Mouse (Mus musculus) forebrain, embryonic 14.5 days (tissue): ENCODE data around the gene Cox17. TPM values are rescaled to one million over a fixed set of nuclear protein-coding genes. Genes with fewer than 3 reads are reported as not detected.
A peak's percentile ranks its signal among the peaks of the same experiment; 100 is the strongest.

Experiments used
- ATAC-seq: fragments of 200-750 bp; cut with Nextera tagmentation; 2 replicates; pipeline ENCODE4 v1.8.0; 2017; ENCODE audit warnings: mild to moderate bottlenecking, moderate library complexity
- DNase-seq: peaks from one replicate; pipeline ENCODE4 v3.0.0-alpha.2; 2015; ENCODE audit warnings: low spot score
- H3K27ac ChIP-seq: fragments of 300-500 bp; sonication (generic); 2 replicates; pipeline ENCODE4 v1.5.1; 2014; ENCODE audit warnings: low read depth, mild to moderate bottlenecking, control low read depth, low read length, moderate library complexity
- H3K27me3 ChIP-seq: fragments of 300-500 bp; sonication (generic); replicated peaks from 2 replicates; pipeline ENCODE4 v1.6.1; 2014; ENCODE audit warnings: low read length, control low read depth, mixed read lengths; ENCODE audit not compliant: control insufficient read depth, insufficient read depth
- H3K36me3 ChIP-seq: fragments of 300-500 bp; sonication (generic); 2 replicates; pipeline ENCODE4 v1.6.1; 2014; ENCODE audit warnings: low read length, control low read depth; ENCODE audit not compliant: control insufficient read depth, insufficient read depth
- H3K4me1 ChIP-seq: fragments of 300-500 bp; sonication (generic); 2 replicates; pipeline ENCODE4 v1.6.1; 2014; ENCODE audit warnings: antibody characterized with exemption, low read length, control low read depth; ENCODE audit not compliant: control insufficient read depth, insufficient read depth
- H3K4me2 ChIP-seq: fragments of 300-500 bp; sonication (generic); 2 replicates; pipeline ENCODE4 v1.6.1; 2014; ENCODE audit warnings: mild to moderate bottlenecking, control low read depth, low read length
- H3K4me3 ChIP-seq: fragments of 300-500 bp; sonication (generic); 2 replicates; pipeline ENCODE4 v1.5.1; 2014; ENCODE audit warnings: low read depth, low read length, control low read depth
- H3K9ac ChIP-seq: fragments of 300-500 bp; sonication (generic); 2 replicates; pipeline ENCODE4 v1.6.1; 2014; ENCODE audit warnings: mild to moderate bottlenecking, low read length, control low read depth, moderate library complexity
- H3K9me3 ChIP-seq: fragments of 300-500 bp; sonication (generic); replicated peaks from 2 replicates; pipeline ENCODE4 v1.6.1; 2016; ENCODE audit warnings: low read length, control low read depth, mixed read lengths; ENCODE audit not compliant: control insufficient read depth
- WGBS: fragments of 180-500 bp; shearing (Covaris S2); extraction: QIAGEN DNeasy Blood & Tissue Kit; methylation state at CpG from one replicate; pipeline ENCODE4 v1.1.7; 2014; 5-methylcytosine and 5-hydroxymethylcytosine counted together
- polyA plus RNA-seq: library from polyadenylated mRNA; unstranded; fragments of >200 nt; fragmentation: Nextera tagmentation; extraction: Ambion mirVana; gene quantifications from 2 replicates; pipeline ENCODE4 v1.2.1, GENCODE M21; 2014

The Cox17 gene
- polyA plus RNA-seq, 1 experiment from 2014 or later: 126 TPM

DNA sequence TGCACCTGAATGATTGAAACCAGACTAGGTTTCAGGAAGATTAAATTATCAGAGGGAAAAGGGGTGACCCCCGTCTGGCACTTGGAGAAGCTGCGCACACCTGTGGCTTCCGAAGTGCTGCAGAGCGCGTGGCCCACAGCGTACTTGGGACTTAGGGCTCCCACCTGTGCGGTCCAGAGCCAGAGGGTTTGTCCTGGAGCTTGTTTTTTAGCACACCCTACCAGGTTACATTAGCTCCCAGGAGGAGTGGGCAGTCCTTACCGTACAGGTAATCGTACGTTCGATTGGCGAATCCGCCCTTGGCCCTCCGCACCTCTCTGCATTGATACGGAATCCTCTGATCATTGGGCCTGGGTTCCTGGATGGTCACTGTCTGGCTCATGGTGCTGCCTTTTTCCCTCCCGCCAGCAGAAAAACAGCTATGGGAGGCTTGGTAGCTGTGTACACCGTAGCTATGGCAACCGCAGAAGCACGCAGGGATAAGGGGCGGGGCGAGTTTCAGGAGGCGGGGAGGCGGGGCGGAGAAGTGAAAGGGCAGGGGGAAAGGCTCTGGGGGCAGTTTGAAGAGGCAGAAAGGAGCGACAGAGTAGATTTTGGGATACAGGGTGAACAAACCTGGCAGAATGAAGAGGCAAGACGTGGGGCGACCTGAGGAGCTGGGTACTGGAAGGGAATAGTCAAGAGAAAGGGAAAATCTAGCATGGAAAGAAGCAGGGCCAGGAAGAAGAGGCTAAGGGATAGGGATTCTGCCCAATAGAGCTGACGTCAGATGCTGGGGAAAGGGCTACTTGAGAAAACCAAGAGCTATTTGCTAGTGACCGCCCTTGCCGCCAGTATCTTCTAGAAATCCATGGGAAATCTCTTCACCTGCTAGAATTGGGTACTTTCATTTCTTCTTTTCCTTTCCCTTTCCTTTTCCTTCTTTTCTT lies 5.1 kb upstream of the Cox17 start, which contains the start of gene Maats1:
TSS of gene Maats1 (minus strand) at position 748 of the 929 bp plus-strand sequence.
- H3K4me2 ChIP-seq: peak within 1 kb of the TSS; percentile 65
- 7% methylated on average over 30 of the region's 30 CpGs for WGBS
- H3K4me3 ChIP-seq: peak within 1 kb of the TSS; percentile 34
- no peak within 1 kb of the TSS for H3K27ac ChIP-seq
- H3K9ac ChIP-seq: peak within 1 kb of the TSS; percentile 62
- H3K36me3 ChIP-seq: no peaks in the 10 kb centered on the region
- peak; percentile 89 for ATAC-seq
- H3K9me3 ChIP-seq: no peaks in the 10 kb centered on the region
- peak; percentile 90 for DNase-seq
- no peaks in the 10 kb centered on the region for H3K27me3 ChIP-seq
- H3K4me1 ChIP-seq: peaks cover 3% of the 10 kb centered on the region; the same call in 1 of the 2 replicates

DNA sequence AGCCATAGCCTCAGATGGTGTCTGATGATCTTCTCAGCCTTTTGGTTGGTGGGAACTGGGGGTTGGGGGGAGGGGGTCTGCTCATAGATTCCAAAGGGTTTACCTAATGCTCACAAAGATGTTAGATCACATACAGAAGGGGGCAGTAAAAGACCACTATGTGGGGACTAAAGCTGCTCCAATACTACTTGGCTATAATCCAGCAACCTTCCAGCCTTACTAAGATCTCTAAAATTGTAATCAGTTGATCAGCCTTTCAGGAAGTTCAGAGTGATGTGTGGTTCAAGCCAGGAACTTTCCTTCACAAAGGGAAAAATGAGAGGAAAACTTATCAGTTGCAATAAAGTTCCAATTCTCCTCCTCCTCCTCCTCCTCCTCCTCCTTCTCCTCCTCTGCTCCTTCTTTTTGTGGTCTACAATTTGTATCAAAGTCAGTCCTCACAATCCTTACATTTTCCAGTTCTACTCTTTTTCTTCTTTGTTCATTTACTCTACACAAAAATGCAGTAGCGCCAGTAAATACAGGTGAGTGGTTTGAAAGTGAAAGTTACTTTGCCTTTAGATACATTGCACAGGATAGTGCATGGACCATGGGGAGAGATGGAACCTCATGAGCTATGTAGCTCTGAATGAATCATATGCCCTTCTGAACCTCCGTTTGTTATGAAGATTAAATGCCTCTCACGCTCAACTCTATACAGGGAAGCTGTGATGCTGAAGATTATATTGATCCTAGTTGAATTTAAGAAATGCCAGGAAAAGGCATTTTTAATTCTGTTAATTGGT lies 1.7 kb upstream of the Cox17 start:
- H3K4me3 ChIP-seq: no peak overlapping the region
- no peak overlapping the region for H3K9ac ChIP-seq
- peaks cover 9% of the 10 kb centered on the region for H3K4me1 ChIP-seq
- H3K27ac ChIP-seq: no peak overlapping the region
- H3K36me3 ChIP-seq: peaks cover 11% of the 10 kb centered on the region
- no peak overlapping the region for H3K4me2 ChIP-seq
- no peaks in the 10 kb centered on the region for H3K27me3 ChIP-seq
- H3K9me3 ChIP-seq: no peaks in the 10 kb centered on the region
- WGBS: 89% methylated on average over 3 of the region's 3 CpGs
- DNase-seq: peak; percentile 88
- no peak for ATAC-seq

DNA sequence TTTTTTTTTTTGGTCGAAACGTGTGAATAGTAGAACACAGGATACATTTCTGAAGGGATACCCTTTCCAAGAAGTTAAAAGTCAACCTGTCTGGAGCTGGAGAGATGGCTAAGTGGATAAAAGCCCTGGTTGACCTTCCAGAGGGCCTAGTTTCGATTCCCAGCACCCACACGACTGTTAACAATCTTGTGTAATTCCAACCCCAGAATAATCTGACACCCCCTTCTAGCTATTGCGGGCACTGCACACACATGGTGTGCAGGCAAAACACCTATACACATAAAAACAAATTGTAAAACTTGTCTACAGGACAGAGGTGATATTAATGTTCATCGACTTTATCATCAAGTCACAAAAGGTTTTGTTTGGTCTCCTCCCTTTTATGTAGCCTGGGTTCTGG lies 797 bp downstream of the Cox17 start:
- Histone ChIP-seq H3K9ac (peak overlapping the region; percentile 87; the same call in 1 of the 2 replicates), H3K27ac (no peak overlapping the region), H3K27me3 (no peaks in the 10 kb centered on the region), H3K9me3 (no peaks in the 10 kb centered on the region), H3K4me3 (peak overlapping the region; percentile 88), H3K36me3 (peaks cover 33% of the 10 kb centered on the region), H3K4me1 (peaks cover 6% of the 10 kb centered on the region; the same call in 1 of the 2 replicates), H3K4me2 (peak overlapping the region; percentile 76)
- DNase-seq (no peak), ATAC-seq (no peak)
- WGBS: 64% methylated on average over 6 of the region's 6 CpGs

DNA sequence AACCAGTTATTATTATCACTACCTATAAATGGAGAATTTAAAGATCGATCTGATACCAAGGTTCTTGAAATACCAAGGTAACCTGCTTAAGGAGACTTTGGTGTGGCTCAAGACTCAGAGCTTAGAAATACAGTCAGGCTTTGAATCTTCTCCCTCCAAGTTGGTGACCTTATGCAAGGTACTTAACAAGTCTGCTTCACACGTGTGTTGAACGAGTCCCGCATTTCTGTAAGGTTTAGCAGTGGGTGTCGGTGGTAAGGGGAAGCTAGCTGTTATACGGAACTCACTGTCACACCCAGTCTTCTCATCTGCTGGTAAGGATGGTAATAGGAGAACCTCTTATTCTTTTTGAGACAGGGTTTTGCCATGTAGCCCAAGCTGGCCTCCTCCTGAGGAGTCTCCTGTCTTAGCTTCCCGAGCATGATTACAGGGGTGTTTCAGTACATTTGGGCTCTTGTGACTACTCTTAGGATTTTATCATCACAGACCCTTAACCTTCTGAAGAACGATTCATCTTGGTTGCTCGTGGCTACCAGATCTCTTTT lies 1.5 kb downstream of the Cox17 start:
- no peak overlapping the region for H3K4me3 ChIP-seq
- peaks cover 33% of the 10 kb centered on the region for H3K36me3 ChIP-seq
- H3K4me2 ChIP-seq: no peak overlapping the region
- WGBS: 95% methylated on average over 9 of the region's 9 CpGs
- DNase-seq: no peak
- no peak for ATAC-seq
- H3K4me1 ChIP-seq: peaks cover 6% of the 10 kb centered on the region; the same call in 1 of the 2 replicates
- H3K9ac ChIP-seq: no peak overlapping the region
- no peak overlapping the region for H3K27ac ChIP-seq
- no peaks in the 10 kb centered on the region for H3K27me3 ChIP-seq
- H3K9me3 ChIP-seq: no peaks in the 10 kb centered on the region

DNA sequence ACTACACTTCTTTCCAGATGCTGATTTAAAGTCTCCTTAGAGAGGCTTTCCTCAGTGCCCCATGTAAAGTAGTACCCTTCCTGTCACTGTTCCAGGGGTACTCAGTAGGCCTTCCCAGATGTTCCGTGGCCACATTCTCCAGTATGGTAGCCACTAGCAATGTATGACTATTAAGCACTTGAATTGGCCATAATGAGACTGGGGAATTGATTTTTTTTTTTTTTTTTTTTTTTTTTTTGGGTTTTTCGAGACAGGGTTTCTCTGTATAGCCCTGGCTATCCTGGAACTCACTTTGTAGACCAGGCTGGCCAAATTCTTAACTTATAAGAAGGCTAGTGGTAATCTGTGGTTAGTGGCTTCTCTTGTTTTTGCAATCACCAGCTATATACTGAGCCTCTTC lies 3.1 kb downstream of the Cox17 start:
- DNase-seq: no peak
- no peak overlapping the region for H3K4me2 ChIP-seq
- 94% methylated on average over 2 of the region's 2 CpGs for WGBS
- no peak overlapping the region for H3K27ac ChIP-seq
- no peaks in the 10 kb centered on the region for H3K27me3 ChIP-seq
- ATAC-seq: no peak
- H3K4me1 ChIP-seq: peaks cover 6% of the 10 kb centered on the region; the same call in 1 of the 2 replicates
- H3K36me3 ChIP-seq: peaks cover 37% of the 10 kb centered on the region
- no peak overlapping the region for H3K4me3 ChIP-seq
- H3K9me3 ChIP-seq: no peaks in the 10 kb centered on the region
- no peak overlapping the region for H3K9ac ChIP-seq

DNA sequence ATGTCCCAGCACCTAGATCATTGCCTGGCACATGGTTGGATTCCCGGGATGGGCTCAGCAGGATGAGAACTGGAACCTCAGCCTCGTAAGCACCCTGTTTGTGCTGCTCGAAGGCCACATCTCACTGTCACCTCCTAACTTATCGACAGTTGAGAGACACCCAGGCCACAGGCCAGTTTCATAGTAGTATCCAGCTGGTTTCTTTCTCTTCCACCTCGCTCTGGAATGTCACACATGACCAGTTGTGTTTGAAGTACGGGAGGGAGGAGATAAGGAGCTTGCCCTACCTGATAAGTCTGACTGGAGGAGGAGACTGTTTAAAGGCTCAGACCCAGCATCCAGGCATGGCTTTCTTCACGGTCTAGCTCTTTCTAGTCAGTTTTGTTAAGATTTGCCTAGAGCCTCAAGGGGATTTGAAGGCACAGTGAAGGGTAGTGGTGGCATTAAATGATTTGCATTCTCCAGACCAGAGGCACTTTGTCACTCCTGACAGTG lies 3.6 kb downstream of the Cox17 start:
- Histone ChIP-seq H3K27ac (no peak overlapping the region), H3K9me3 (no peaks in the 10 kb centered on the region), H3K4me3 (no peak overlapping the region), H3K4me1 (peaks cover 6% of the 10 kb centered on the region; the same call in 1 of the 2 replicates), H3K9ac (no peak overlapping the region), H3K27me3 (no peaks in the 10 kb centered on the region), H3K4me2 (no peak overlapping the region), H3K36me3 (peaks cover 37% of the 10 kb centered on the region)
- DNase-seq (no peak), ATAC-seq (no peak)
- WGBS: 95% methylated on average over 7 of the region's 7 CpGs

DNA sequence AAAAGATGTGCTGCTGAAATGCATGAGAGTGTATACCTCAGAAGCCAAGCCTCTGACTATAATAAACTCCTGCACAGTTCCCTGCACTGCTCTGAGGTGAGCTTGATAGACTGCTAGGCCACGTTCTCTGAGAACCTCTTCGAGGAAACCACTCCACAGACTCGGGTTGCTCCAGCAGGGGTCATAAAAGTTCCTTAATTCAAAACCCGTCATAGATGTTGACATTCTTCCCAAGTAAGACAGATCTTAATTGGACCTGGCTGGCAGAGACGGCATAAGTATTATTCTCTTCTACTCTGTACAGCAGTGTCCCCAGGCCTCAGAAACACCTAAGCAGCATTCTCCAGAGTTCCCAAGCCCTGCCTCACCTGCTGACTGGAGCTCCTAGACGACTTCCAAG lies 4.1 kb downstream of the Cox17 start:
- Histone ChIP-seq H3K4me3 (no peak overlapping the region), H3K4me1 (peaks cover 6% of the 10 kb centered on the region; the same call in 1 of the 2 replicates), H3K27me3 (no peaks in the 10 kb centered on the region), H3K4me2 (no peak overlapping the region), H3K36me3 (peaks cover 37% of the 10 kb centered on the region), H3K9ac (no peak overlapping the region), H3K9me3 (no peaks in the 10 kb centered on the region), H3K27ac (no peak overlapping the region)
- ATAC-seq: no peak
- no peak for DNase-seq
- 85% methylated on average over 6 of the region's 6 CpGs for WGBS

DNA sequence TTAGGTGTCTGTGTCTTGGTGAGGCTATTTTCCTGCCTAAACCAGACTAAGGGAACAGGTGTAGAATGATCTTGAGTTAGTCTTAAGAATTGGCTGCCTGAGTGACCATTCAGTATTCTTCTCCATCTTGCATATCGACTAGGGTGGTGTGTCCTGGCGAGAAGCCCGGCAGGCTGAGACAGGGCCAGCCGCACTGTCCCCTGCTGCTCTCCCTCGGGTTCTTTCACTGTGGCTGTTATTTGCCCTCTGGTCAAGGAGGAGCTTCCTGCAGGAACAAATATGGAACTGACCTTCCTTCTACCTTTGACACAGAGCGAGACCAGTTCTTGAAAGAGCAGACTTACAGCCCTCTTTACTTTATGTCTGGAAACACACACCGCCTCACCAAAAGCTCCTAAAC lies 5.2 kb downstream of the Cox17 start:
- Histone ChIP-seq H3K4me1 (peaks cover 6% of the 10 kb centered on the region; the same call in 1 of the 2 replicates), H3K36me3 (peaks cover 37% of the 10 kb centered on the region), H3K27ac (no peak overlapping the region), H3K4me2 (no peak overlapping the region), H3K9me3 (no peaks in the 10 kb centered on the region), H3K9ac (no peak overlapping the region), H3K27me3 (no peaks in the 10 kb centered on the region), H3K4me3 (no peak overlapping the region)
- 84% methylated on average over 7 of the region's 7 CpGs for WGBS
- ATAC-seq (no peak), DNase-seq (no peak)
